Mouse (Mus musculus): ENCODE data around the gene Olfr829. TPM values are rescaled to one million over a fixed set of nuclear protein-coding genes. Genes with fewer than 3 reads are reported as not detected.

Gene Olfr829
- total RNA-seq (2023): not detected

DNA sequence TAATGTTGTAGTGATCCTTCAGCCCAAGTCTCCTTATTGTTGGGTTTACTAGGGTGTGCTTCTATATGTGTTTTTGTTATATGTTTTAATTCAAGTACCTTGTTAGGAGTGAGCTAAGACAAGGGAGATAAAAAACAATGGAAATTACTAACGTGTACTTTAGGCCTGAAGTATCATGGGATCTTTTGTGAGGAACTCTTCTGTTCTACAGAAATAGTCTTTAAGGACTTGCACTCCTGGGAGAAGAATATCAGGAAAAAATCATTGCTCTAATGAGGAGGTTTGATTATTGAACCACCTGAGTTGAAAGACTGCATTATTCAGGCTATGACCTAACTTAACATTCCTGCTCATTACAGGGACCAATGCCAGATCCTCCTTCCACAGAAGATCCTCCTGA is at the start of gene Olfr829:
Gene Olfr829 (plus strand): TSS at position 301 of the 400 bp plus-strand sequence.

DNA sequence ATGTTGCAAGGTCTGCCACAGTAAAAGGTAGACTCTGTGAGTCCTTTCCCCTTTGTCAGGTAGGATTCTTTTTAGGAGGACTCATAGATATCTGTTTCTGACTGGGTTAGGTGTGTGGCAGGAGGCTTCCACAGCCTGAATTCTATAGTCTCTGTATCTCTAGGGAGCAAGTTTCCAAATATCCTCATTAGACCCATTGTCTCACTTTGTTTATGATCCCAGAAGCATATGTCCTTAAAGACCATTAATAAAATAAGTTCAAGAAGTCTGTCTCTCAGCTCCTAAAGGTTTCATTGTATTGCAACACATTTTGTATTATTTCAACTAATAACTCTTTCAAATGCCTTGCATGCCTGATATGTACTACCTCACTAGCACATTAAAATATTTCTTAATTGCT is 35.3 kb upstream of the Olfr829 start, which contains the start of gene Olfr828:
Gene Olfr828 (minus strand): TSS at position 101 of the 400 bp plus-strand sequence.

DNA sequence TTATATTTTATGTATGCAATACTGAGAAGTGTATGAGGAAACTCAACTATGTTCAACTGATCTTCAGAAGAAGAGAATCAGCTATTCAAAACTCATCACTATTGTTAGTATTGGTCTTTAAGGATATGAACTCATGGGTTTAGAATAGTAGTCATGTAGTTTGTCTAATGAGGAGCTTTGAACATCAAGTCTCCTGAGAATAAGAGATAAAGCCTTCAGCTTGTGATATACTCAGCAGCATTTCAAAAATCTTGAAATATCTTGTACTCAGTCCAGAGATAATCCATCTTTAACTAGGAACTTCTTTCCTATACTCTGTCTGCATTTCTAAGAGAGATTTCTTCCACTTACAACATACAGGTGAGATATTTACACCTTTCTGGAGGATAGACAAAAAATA is 19.7 kb downstream of the Olfr829 start, which contains the start of gene Olfr830:
Gene Olfr830 (plus strand): TSS at position 301 of the 400 bp plus-strand sequence.

Other genes starting within 250 kb of the Olfr829 start
- gene Muc16, start 180.4 kb upstream of the Olfr829 start, total RNA-seq (2023): not detected
- gene Olfr24, start 90.9 kb upstream of the Olfr829 start, total RNA-seq (2023): not detected
- gene Olfr828, start 35.4 kb upstream of the Olfr829 start, total RNA-seq (2023): not detected
- gene Olfr830, start 19.8 kb downstream of the Olfr829 start, total RNA-seq (2023): not detected
- gene Olfr832, start 82.2 kb downstream of the Olfr829 start, total RNA-seq (2023): not detected
- not detected for gene Olfr834, start 133.1 kb downstream of the Olfr829 start, total RNA-seq (2023)
- gene Olfr835, start 177.8 kb downstream of the Olfr829 start, total RNA-seq (2023): not detected